Mouse (Mus musculus) brain, embryonic 14.5 days (tissue): ENCODE measurements around the gene Fam129a. TPM values are rescaled to one million over a fixed set of nuclear protein-coding genes. Genes with fewer than 3 reads are reported as not detected.

Experiments used
- DNase-seq: peaks from one replicate; pipeline ENCODE4 v3.0.0-alpha.2; 2011; ENCODE audit warnings: low read depth
- CTCF ChIP-seq: fragments of 200-500 bp; IDR thresholded peaks from 2 replicates; pipeline ENCODE4 v1.5.1; 2012; ENCODE audit warnings: inconsistent platforms, mild to moderate bottlenecking, moderate library complexity, borderline replicate concordance; ENCODE audit not compliant: insufficient read depth, insufficient read length; ENCODE audit errors: extremely low read depth
- POLR2A ChIP-seq: fragments of 200-500 bp; IDR thresholded peaks from 2 replicates; pipeline ENCODE4 v1.6.1; 2012; ENCODE audit warnings: mild to moderate bottlenecking, inconsistent platforms, borderline replicate concordance; ENCODE audit not compliant: poor library complexity, insufficient read depth, insufficient read length, severe bottlenecking; ENCODE audit errors: extremely low read depth
- polyA plus RNA-seq: library from polyadenylated mRNA; depleted of rRNA; stranded (reverse); fragments of >200 nt; gene quantifications from 2 replicates; pipeline ENCODE4 v1.2.3, GENCODE M21; 2012; rRNA removed

The Fam129a gene
- 0.50 and 0.90 TPM in 2 replicates for polyA plus RNA-seq

DNA sequence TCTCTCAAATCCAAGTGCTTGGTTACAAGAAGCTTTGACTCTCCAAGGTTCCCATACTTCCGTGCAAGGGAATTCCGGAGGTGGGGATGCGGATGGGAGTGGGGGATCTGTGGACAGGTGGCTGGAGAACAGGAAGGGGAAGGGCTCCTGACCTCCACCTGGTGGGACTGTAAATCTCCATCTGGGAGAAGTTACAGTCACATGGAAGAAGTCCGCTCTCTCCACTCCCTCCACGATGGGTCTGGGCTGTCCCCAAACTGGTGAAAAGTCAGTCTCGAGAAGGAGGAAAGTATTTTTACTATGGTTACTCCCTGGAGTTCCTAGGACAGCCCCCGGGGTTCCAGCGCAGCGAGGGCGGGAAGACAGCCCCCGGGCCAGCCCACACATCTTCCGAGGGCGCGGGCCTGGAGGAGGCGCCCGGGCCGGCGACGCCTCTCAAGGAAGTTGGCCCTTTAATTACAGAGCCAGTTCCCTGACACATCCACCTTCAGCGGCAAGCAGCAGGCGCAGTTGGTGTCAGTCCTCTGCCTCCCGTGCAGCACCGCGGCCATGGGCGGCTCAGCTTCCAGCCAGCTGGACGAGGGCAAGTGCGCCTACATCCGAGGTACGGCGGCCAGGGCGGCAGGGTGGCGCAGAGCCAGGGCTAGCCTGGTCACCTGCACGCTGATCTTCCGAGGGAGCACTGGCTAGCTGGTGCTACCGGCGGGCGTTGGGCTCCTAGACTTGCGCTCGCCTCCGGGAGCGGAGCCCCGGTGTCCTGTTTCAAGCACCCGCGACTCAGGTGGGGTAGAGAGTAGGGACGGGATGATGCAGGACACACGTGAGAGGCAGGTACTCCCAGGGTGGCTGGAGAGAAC is at the start of gene Fam129a:
Gene Fam129a, plus strand, starts transcription at position 206 of the 857 bp plus-strand sequence.
- no peak for TF ChIP-seq POLR2A
- peak; percentile 50 for DNase-seq

DNA sequence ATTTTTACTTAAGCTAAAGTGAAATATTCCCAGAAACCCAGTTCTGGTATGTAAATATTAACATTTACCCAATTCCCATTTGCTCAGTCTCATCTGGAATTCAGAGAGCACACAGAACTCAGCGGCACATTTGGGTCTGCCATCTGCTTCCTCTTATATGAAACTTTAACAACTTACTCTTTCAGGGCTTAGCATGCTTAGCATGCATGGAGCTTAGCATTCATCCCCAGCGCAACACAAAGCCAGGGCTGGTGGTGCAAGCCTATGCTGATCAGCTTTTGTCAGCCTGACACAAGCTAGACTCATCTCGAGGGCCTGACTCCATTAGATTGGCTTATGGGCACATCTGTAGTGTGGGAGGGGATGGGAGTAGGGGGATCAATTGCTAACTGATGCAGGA is 44.3 kb upstream of the Fam129a start:
- no peak for TF ChIP-seq POLR2A
- no peak for TF ChIP-seq CTCF
- DNase-seq = peak; percentile 53

DNA sequence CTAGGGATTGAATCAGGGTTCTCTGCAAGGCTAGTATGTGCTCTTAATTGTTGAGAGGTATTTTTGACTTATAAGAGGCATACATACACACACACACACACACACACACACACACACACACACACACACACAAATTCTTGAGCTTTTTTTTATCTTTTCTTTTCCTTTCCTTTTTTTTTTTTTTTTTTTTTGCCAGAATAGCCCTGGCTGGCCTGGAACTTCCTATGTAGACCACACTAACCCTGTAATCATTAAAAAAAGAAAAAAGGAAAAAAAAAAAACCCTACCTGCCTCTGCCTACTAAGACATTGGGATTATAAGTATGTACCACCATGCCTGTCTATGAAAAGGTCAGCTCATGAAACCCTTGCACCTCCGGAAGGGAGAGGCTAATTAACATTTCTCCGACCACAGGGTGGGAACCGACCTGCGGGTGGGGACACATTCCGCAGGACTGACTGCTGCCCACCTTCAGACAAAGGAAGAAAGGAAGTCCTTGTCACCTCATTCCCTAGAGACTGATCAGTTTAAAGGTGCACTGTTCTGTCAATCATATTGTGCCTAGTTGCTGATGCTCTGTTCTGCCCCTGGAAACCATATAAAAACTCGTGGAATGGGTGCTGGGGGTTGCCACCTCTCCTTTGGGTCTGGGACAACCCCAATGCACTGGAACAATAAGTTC is 27.0 kb upstream of the Fam129a start:
- DNase-seq = no peak
- no peak for TF ChIP-seq CTCF

DNA sequence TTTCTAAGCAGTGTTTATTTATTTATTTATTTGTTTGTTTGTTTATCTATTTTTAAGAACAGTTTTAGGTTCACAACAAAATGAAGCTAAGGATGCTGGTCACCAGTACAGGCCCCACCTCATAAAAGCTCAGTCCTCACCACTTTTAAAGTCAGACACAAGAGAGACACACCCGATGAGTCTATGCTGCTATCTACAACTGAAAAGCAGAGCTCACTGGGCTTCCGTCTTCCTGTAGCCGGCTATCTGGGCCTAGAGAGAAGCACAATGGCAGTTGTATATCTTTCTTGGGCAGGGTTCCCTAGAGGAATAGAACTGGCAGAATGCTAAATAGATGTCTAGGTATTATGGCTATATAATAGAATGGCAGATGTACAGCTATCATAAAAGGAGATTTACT is 26.4 kb upstream of the Fam129a start:
- TF ChIP-seq CTCF (no peak), POLR2A (no peak)
- DNase-seq = no peak

DNA sequence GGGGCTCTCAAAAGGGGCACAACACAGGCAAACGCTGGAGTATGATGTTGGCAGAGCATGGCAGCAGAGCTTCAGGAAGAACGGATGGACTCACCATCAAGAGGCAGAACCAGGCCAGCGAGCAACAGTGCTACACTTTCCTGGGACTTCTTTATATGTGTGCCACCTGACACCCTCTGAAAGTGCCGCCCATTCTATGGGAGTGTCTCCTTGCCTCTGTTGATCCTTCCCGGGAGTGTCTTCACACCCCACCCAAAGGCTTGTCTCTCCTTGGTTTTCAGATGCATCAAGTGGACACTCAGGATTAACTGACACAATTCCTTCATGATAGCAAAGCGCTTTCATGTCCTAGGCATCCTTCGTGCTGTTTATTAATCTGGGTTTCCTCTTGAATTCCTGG is 25.4 kb upstream of the Fam129a start:
- no peak for TF ChIP-seq CTCF
- no peak for TF ChIP-seq POLR2A
- DNase-seq = no peak

DNA sequence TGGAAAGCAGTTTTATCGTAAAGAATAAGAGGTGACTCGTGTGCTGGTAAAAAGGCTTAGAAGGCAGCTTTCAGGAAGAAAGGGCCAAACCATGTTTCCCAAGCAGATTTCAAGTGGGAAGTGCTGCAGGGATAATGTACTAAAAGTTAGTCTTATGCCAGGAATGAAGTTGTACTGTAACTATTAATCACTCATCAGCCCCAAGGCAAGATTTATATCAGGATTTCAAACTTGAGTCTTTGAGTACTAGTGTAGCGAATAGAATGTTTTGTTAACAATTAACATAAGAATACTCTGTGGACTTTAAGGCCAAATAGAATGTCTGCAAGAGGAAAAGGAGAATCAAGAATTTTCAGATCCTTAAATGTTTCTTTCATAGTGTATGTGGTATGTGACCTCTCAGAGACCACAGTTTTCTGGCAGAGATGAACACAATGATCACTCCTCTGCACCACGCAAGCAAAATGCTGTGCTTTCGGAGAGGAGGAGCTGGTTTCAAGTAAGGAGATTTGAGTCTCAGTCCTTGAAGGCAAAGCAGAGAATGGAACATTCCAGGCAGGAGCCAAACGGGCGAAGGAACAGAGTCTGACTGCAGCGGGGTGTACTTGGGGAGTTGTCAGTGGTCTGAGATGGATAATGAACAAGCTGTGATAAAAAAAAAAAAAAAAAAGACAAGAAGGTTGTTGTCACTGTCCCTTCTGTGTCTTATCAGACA is 21.9 kb upstream of the Fam129a start:
- no peak for DNase-seq
- no peak for TF ChIP-seq POLR2A
- TF ChIP-seq CTCF = no peak

DNA sequence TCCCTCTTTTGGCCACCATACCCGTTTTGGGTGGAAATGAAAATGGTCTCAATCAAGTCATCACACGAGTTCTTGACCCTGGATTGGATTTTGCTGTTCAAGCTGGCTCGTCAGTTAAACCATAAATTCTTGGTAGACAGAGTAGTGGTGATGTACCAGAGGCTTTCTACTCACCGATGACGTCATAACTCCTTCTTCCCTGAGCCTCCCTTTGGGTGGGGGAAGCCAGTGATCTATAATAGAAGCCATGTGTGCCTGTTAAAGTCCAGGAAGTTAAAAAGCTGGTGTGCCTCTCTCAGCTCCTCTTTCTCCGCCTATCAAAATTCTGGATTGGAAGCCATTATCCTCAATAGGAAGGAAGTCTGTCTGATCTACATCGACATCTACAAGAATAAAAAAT is 21.2 kb upstream of the Fam129a start:
- DNase-seq = no peak
- no peak for TF ChIP-seq CTCF
- no peak for TF ChIP-seq POLR2A

DNA sequence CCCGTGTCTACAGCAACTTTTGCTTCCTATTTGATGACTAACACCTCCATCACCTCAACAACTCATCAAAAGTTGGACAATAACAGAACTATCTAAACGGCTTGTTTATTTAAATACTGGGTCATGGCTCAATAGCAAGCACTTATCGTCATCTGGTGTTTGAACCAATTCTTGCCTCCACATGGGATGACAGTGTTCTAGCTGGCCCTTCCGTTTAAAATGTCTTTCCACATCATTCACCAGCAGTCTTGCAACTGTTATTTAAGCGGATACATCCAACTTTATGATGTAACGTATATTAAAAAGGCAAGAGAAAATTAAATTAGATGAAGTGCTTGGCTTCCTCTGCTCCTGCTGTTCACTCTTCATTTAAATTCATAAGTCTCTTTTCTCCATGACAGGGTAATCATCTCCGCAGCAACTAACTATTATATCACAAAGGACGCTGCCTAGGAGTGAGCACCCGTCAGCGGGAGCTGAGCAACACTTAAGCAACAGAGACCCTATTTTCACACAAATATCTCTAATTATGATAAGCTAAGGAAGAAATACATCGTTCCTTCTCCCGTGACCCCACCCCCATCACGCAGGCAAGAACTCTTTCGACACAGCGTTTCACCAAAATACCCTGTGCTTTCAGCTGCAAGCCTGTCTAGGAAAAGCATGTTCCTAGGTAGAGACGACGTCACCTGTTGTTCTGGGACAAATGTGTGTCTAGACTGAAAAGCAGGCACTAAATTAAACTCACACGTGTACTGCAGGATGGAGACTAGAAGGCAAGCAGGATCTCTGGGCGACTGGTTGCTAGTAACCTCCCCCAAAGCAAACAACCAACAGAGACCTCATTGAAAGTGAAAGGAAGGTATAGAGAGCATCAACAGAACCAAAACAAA is 20.2 kb upstream of the Fam129a start:
- TF ChIP-seq CTCF (no peak), POLR2A (no peak)
- peak; percentile 60 for DNase-seq

DNA sequence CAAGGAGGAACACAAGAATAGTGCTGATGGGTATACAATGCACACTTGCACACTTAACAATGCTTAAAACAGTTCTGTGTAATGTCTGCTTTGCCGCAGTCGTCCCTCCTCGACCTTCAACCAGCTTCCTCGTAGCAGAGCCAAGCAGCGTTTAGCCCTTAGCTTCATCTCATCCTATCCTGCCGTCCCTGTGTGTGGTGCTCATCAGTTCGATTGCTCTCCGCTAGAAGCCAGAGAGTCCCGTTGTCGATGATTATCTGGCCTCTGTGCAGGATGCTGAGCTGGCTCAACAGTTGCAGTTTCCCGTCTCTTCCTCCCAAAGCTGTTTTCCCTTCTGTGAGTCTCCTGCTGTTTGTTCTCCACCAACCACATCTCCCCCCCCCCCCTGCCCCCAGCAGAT is 10.4 kb upstream of the Fam129a start:
- TF ChIP-seq CTCF (no peak), POLR2A (no peak)
- DNase-seq = no peak

DNA sequence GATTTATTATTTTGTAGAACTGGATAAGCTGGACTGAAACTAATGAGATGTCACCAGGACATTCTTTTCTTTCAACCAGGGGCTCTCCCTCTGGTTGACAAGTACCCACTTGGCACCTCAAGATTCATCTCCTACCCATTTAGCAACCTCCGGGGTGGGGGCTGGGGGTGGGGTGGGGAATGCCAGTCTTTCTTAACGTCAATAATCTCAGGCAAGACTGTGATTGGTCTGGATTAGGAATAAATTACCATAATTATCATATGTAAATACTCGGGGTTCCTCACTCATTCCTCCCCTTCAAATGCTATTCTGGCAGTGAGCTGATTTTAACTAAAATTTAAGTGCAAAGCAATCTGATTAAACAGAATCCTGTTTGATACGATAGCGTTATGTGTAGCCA is 7.6 kb upstream of the Fam129a start:
- TF ChIP-seq CTCF (no peak), POLR2A (no peak)
- DNase-seq = no peak

DNA sequence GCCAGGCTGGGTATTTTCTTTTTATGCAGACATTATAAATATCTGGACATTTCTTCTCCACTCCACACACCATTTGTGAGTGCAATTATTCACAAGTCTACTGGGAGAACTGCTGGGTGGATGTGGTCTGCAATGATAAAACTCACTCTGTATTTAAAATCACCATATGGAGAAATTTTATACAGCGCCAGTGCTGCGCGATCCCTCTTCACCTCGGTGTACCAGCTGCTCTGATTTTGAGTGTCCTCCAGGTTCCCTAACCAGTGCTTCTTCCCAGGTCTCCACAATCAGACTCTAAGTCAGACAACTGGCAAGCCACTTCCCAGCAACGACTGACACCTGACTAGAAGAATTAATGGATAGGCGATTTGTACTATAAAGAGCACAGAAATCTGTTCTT is 7.1 kb upstream of the Fam129a start:
- TF ChIP-seq CTCF (no peak), POLR2A (no peak)
- peak; percentile 23 for DNase-seq
